Mouse (Mus musculus) heart, embryonic 11.5 days (tissue): ENCODE data around the gene Vps54. TPM values are rescaled to one million over a fixed set of nuclear protein-coding genes. Genes with fewer than 3 reads are reported as not detected.

ENCODE experiments used
- ATAC-seq: fragments of 200-750 bp; cut with Nextera tagmentation; replicated peaks from 2 replicates; pipeline ENCODE4 v1.8.0; 2017; ENCODE audit warnings: moderate library complexity; ENCODE audit not compliant: insufficient number of reproducible peaks, low FRiP score, low TSS enrichment
- H3K27ac ChIP-seq: fragments of 300-500 bp; sonication (generic); 2 replicates; pipeline ENCODE4 v1.5.1; 2014; ENCODE audit warnings: mild to moderate bottlenecking, low read depth, low read length
- H3K27me3 ChIP-seq: fragments of 300-500 bp; sonication (generic); 2 replicates; pipeline ENCODE4 v1.6.1; 2014; ENCODE audit warnings: mild to moderate bottlenecking, low read length, mixed read lengths; ENCODE audit not compliant: control insufficient read depth, insufficient read depth
- H3K36me3 ChIP-seq: fragments of 300-500 bp; sonication (generic); 2 replicates; pipeline ENCODE4 v1.6.1; 2014; ENCODE audit warnings: mild to moderate bottlenecking, low read length, moderate library complexity, mixed read lengths; ENCODE audit not compliant: control insufficient read depth, insufficient read depth
- H3K4me1 ChIP-seq: fragments of 300-500 bp; sonication (generic); 2 replicates; pipeline ENCODE4 v1.6.1; 2014; ENCODE audit warnings: low read length; ENCODE audit not compliant: control insufficient read depth, insufficient read depth
- H3K4me2 ChIP-seq: fragments of 300-500 bp; sonication (generic); 2 replicates; pipeline ENCODE4 v1.6.1; 2014; ENCODE audit warnings: mild to moderate bottlenecking, moderate library complexity
- H3K4me3 ChIP-seq: fragments of 300-500 bp; sonication (generic); 2 replicates; pipeline ENCODE4 v1.5.1; 2014; ENCODE audit warnings: low read depth, low read length
- H3K9ac ChIP-seq: fragments of 300-500 bp; sonication (generic); 2 replicates; pipeline ENCODE4 v1.6.1; 2014; ENCODE audit warnings: mild to moderate bottlenecking, low read depth, low read length, moderate library complexity
- H3K9me3 ChIP-seq: fragments of 300-500 bp; sonication (generic); replicated peaks from 2 replicates; pipeline ENCODE4 v1.6.1; 2016; ENCODE audit warnings: low read length; ENCODE audit not compliant: control insufficient read depth
- WGBS: fragments of 180-500 bp; shearing (Covaris S2); extraction: QIAGEN DNeasy Blood & Tissue Kit; methylation state at CpG from one replicate; pipeline ENCODE4 v1.1.7; 2014; ENCODE audit not compliant: insufficient replicate concordance; 5-methylcytosine and 5-hydroxymethylcytosine counted together
- polyA plus RNA-seq: library from polyadenylated mRNA; unstranded; fragments of >200 nt; fragmentation: Nextera tagmentation; extraction: Ambion mirVana; gene quantifications from 2 replicates; pipeline ENCODE4 v1.2.1, GENCODE M21; 2014

Vps54 gene
- polyA plus RNA-seq, 1 experiment from 2014 or later: 12.6 TPM

DNA sequence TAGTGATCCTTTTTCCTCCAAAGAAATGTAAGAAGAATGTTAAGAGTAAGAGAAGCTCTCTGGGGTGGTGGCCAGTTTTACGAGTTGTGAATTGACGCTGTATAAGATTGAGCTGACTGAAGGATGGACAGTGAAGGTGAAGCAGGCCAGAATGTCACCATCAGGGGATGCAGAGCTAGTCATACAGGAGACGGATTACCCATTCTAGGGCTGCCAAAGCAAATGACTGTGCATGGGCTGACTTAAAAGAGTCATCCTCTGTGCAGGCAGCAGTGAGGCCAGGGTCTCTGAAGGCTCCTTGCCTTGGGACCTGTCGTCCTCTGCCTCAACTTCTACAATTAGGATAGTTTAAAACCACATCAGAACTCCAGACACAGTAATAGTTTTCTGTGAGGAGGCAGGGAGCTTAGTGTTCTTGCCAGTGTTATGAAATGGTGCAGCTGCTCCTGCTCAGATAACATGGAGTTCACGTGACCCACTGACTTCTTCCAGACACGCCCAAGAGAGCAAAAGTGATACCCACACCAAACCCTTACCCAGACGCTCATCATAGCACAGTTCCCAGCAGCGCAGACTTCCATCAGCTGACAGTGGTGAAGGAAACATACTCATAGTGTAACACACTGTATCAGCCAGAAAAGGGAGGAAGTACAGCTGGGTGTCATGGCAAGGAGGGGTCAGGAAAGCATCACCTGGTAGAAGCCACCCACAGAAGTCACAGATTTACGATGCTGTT lies 75.0 kb downstream of the Vps54 start:
- H3K4me3 ChIP-seq: no peak overlapping the region
- no peak for ATAC-seq
- WGBS: 76% methylated on average over 9 of the region's 9 CpGs
- H3K9me3 ChIP-seq: no peaks in the 10 kb centered on the region
- H3K4me1 ChIP-seq: no peaks in the 10 kb centered on the region
- H3K9ac ChIP-seq: no peak overlapping the region
- H3K36me3 ChIP-seq: peaks cover 5% of the 10 kb centered on the region
- H3K27me3 ChIP-seq: no peaks in the 10 kb centered on the region
- H3K27ac ChIP-seq: no peak overlapping the region
- H3K4me2 ChIP-seq: no peak overlapping the region

DNA sequence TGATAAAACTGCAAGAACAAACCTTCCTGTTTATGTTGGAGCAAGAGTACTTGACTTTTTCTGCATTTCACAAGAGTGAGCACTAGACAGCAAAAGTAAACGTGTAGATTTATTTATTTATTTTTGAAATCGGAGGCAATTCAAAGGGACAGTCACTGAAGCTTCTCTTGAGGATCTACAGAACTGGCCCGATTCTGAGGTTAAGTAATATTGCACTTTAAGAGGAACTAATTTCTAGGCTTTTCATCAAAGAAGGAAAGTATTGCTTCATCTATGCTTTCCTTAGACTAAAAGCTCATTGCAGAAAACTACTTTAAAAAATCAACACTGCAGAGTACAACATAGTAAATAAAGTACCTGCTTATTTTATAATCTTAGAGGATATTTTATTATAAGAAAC lies 82.5 kb downstream of the Vps54 start:
- WGBS: 58% methylated on average over 3 of the region's 3 CpGs
- Histone ChIP-seq H3K27ac (no peak overlapping the region), H3K27me3 (no peaks in the 10 kb centered on the region), H3K9me3 (no peaks in the 10 kb centered on the region), H3K4me2 (no peak overlapping the region), H3K36me3 (peaks cover 18% of the 10 kb centered on the region), H3K4me1 (peaks cover 3% of the 10 kb centered on the region; the same call in 1 of the 2 replicates), H3K4me3 (no peak overlapping the region), H3K9ac (no peak overlapping the region)
- no peak for ATAC-seq

DNA sequence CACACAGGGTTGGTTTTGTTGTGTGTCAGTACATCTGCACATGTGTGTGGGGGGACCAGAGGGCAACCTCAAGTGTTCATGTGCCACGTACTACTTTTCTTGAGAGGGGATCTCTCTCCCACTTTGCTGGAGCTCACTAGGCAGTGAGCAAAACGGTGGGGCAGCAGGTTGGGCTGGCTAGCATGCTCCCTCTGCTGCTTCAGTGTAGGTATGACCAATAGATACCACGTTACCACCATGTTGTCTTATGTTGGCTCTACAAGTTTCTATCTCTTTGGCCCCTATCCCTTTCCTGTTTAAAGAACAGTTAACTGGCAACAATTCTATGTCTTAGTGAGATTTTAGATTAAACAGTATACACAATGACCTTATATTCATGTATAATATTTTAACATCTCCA lies 83.3 kb downstream of the Vps54 start:
- WGBS: 72% methylated on average over 3 of the region's 3 CpGs

DNA sequence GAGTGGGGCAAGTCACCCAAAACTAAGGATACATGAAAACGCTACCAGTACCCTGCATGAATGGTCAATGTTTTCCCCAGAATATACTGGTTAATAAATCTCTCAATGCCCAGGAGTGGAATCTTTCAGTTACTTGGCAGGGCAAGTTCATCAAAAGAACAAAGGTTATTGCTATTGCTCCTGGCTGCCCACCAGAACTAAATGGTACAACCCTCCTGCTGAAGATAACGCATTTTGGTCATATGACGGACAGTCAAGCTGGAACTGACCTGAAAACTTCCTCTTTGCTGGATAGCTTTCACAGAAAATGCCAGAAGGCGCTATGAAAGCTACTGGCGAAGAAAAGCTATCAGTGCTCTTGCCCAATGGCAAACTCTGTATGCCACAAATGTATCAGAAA lies 86.7 kb downstream of the Vps54 start:
- H3K4me3 ChIP-seq: no peak overlapping the region
- 93% methylated on average over 5 of the region's 5 CpGs for WGBS
- H3K27me3 ChIP-seq: no peaks in the 10 kb centered on the region
- H3K36me3 ChIP-seq: peaks cover 29% of the 10 kb centered on the region
- ATAC-seq: no peak
- no peak overlapping the region for H3K27ac ChIP-seq
- H3K9me3 ChIP-seq: no peaks in the 10 kb centered on the region
- no peak overlapping the region for H3K9ac ChIP-seq
- H3K4me1 ChIP-seq: peaks cover 3% of the 10 kb centered on the region; the same call in 1 of the 2 replicates
- H3K4me2 ChIP-seq: no peak overlapping the region

More for the DNA sequence above, 83.3 kb downstream of the Vps54 start:
- Histone ChIP-seq H3K27me3 (no peaks in the 10 kb centered on the region), H3K4me1 (peaks cover 3% of the 10 kb centered on the region; the same call in 1 of the 2 replicates), H3K4me3 (no peak overlapping the region), H3K9me3 (no peaks in the 10 kb centered on the region), H3K36me3 (peaks cover 18% of the 10 kb centered on the region), H3K9ac (no peak overlapping the region), H3K27ac (no peak overlapping the region), H3K4me2 (no peak overlapping the region)
- ATAC-seq: no peak

DNA sequence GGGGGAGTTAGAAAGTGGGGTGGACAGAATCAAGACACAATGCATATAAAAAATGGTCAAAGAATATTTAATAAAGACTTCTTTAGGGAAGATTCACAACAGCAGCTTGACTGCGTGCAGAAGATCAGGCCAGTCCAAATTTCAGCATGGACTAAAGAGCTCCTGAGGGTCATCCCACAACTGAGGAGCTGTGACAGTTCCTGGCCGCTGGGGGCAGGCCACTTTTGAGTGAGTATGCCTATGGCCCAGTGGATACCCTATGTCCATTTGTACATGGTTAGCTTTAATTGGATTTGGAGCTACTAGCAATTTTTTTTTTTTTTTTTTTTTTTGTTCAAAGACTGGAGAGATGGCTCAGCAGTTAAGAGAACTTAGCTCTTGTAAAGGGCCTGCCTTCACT lies 87.7 kb downstream of the Vps54 start:
- Histone ChIP-seq H3K4me1 (no peaks in the 10 kb centered on the region), H3K27ac (no peak overlapping the region), H3K4me3 (no peak overlapping the region), H3K4me2 (no peak overlapping the region), H3K9me3 (no peaks in the 10 kb centered on the region), H3K36me3 (peaks cover 29% of the 10 kb centered on the region), H3K27me3 (no peaks in the 10 kb centered on the region), H3K9ac (no peak overlapping the region)
- 66% methylated on average over 2 of the region's 2 CpGs for WGBS
- no peak for ATAC-seq

DNA sequence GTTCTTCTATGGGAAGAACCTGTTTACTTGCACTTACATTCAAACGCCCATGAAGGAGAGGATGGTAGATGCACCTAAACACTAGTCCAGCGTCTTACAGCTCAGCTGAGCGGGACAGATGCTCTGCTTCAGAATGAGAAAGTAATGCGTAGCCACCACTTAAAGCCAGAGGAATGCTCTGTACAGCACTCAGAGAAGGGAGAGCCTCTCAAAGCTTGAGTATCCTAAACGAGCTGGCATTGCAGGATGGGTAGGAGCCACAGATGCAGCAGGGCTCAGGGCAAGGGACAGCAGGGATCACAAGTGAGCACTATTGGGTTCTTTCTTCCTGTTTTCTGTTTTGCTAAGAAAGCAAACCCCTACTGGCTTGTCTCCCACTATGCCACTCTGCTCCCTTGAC lies 88.4 kb downstream of the Vps54 start:
- Histone ChIP-seq H3K36me3 (peaks cover 24% of the 10 kb centered on the region), H3K27me3 (no peaks in the 10 kb centered on the region), H3K27ac (no peak overlapping the region), H3K4me2 (no peak overlapping the region), H3K4me1 (no peaks in the 10 kb centered on the region), H3K9ac (no peak overlapping the region), H3K9me3 (no peaks in the 10 kb centered on the region), H3K4me3 (no peak overlapping the region)
- no peak for ATAC-seq
- 80% methylated on average over 5 of the region's 5 CpGs for WGBS

DNA sequence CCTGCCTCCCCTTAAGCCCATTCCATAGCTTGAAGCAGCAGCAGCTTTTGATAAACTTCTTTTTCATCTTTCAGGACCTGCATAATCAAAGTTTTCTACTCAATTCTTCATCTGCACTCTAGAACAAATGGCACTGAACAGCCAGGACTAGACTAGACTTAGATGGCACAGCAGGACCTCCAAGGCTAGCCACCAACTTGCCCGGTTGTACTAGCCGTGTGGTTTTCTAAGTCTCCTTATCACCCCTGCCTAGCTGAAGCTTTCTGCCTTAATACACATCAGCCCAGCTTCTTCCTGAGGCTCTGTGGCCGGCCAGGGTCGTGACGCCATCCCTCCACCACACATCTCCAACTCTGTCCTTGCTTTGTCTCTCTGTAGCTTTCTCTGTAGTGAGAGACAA lies 89.1 kb downstream of the Vps54 start:
- H3K27me3 ChIP-seq: no peaks in the 10 kb centered on the region
- H3K4me2 ChIP-seq: no peak overlapping the region
- no peaks in the 10 kb centered on the region for H3K9me3 ChIP-seq
- no peak overlapping the region for H3K9ac ChIP-seq
- no peak overlapping the region for H3K4me3 ChIP-seq
- peaks cover 28% of the 10 kb centered on the region for H3K36me3 ChIP-seq
- WGBS: 70% methylated on average over 5 of the region's 5 CpGs
- H3K27ac ChIP-seq: no peak overlapping the region
- no peak for ATAC-seq
- H3K4me1 ChIP-seq: no peaks in the 10 kb centered on the region

DNA sequence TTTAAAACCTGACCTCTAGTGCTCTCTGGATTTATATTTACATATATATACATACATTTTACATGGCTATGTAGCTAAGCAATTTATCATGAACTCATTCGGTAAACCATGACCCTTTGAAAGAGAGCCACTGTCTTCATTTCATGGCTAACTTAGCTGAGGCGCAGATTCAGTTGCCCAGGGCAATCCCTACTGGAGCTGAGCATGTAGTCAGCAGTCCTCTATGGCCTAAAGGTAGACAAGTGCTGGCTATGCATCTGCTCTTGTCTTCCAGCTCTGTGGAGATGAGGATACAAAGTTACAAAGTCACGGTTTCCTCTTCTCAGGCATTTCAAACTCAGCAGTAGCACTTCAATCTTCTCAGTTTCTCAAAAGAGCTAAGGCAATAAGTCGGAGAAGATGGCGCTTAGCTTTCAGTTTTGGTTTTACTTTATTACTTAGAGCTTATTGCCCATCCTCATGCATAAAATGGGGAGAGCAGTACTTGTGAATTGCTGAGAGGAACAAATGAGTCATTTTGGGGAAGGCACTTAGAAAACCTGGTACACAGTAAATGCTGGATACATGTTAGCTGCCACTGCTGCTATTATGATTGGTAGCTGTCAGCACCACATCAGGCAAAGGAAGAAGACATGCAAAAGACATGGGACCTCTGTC lies 93.7 kb downstream of the Vps54 start:
- Histone ChIP-seq H3K27me3 (no peaks in the 10 kb centered on the region), H3K36me3 (peaks cover 17% of the 10 kb centered on the region), H3K4me2 (no peak overlapping the region), H3K4me3 (no peak overlapping the region), H3K27ac (no peak overlapping the region), H3K4me1 (no peaks in the 10 kb centered on the region), H3K9ac (no peak overlapping the region), H3K9me3 (no peaks in the 10 kb centered on the region)
- 92% methylated on average over 5 of the region's 5 CpGs for WGBS
- ATAC-seq: no peak

DNA sequence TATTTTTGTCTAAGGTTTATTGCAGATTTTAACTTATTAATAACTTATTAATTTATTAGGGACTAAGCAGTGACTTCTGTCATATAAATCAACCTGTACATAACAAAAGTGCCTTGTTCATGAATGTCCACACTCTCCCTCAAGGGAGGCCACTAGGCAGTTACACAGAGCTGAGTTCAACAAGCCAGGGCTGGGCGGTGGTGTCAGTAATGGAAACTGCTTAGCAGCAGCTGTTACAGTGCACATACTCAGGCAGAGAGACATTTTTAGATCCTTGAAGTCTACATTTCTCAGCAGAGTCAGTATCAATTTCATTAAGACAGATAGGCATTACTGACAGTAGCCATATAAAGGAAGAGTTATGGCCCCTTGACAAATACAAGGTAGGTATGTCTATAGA lies 98.8 kb downstream of the Vps54 start:
- Histone ChIP-seq H3K4me1 (no peaks in the 10 kb centered on the region), H3K9ac (no peak overlapping the region), H3K27ac (no peak overlapping the region), H3K27me3 (no peaks in the 10 kb centered on the region), H3K4me2 (no peak overlapping the region), H3K4me3 (no peak overlapping the region), H3K9me3 (no peaks in the 10 kb centered on the region), H3K36me3 (0 out of 2 replicates have a peak, but pooled peaks cover 4% of the 10 kb centered on the region)
- 93% methylated on average over 1 of the region's 1 CpGs for WGBS
- no peak for ATAC-seq
